Mouse (Mus musculus): ENCODE data around the gene Fam222b. TPM values are rescaled to one million over a fixed set of nuclear protein-coding genes. Genes with fewer than 3 reads are reported as not detected.

Fam222b gene
- total RNA-seq, 4 experiments from 2014 or later, result 24.6 to 27.7 (median 26.9) TPM

DNA sequence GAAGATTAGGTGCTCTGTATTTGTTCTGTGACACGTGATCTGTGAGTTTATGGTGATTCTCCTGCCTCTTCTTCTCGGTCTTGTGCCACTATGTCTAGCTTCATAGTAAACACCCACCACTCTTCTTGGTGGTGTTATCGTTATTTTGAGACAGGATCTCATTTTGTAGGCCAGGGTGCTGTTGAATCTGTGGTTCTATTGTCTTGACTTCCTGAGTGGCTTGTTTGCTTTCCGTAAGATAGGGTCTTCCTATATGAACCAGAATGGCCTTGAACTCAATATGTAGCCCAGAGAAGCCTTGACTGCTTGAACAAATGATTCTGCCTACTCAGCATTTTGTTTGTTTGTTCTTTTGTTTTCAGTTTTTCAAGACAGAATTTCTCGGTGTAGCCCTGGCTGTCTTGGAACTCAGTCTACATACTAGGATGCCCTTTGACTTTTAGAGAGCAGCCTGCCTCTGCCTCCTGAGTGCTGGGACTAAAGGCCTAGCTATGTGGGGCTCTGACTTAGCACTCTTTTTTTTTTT is 6.6 kb upstream of the Fam222b start:
- DNase-seq (ENCODE audit: low spot score in 2 of 2), result no peak

GRCm38 (mm10) chr11:78094137-78094503 is 340 bp upstream of the Fam222b start:
- no peak for DNase-seq (ENCODE audit: low spot score in 2 of 2)

DNA sequence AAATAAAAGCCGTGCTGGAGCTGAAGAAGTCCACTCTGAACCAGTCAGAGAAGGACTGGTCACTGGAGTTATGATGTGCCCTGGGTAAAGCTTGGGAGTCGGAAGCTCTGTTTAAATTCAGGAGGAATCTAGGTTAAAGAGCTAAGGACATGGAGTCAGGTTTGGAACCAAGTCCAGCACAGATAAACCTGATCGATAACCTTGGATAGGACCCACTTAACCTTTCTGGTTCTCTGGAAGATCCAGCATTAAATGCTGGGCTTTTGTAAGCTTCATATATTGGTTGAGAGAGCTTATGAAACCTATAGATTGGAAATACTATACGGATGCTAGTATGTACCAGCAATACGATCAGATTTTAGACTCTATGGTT is 670 bp downstream of the Fam222b start:
- no peak for DNase-seq (ENCODE audit: low spot score in 2 of 2)

- DNase-seq (ENCODE audit: low spot score in 2 of 2), result no peak
Measured at GRCm38 (mm10) chr11:78097077-78097476, 2.6 kb downstream of the Fam222b start.

- DNase-seq (ENCODE audit: low spot score in 2 of 2), result no peak
Measured at GRCm38 (mm10) chr11:78100746-78101145, 6.3 kb downstream of the Fam222b start.

DNA sequence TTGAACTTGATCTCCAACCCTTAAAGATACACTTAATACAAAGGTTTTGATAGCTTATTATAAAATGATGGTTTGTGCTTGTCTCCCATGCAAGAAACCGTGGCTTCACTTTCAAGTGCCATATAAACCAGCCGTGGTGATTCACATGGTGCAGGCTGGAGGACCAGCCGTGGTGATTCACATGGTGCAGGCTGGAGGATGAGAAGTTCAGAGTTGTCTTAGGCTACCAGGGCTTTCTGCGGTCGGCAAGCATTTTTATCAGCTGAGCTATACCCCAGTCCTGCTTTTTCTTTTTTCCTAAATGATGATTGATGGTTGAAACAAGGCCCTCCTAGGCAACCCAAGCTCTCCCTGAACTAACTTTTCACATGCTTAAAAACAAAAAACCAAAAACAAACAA is 7.7 kb downstream of the Fam222b start:
- DNase-seq (ENCODE audit: low spot score in 2 of 2), result no peak

GRCm38 (mm10) chr11:78102958-78103747 is 8.7 kb downstream of the Fam222b start:
- DNase-seq (ENCODE audit: low spot score in 2 of 2), result no peak

DNA sequence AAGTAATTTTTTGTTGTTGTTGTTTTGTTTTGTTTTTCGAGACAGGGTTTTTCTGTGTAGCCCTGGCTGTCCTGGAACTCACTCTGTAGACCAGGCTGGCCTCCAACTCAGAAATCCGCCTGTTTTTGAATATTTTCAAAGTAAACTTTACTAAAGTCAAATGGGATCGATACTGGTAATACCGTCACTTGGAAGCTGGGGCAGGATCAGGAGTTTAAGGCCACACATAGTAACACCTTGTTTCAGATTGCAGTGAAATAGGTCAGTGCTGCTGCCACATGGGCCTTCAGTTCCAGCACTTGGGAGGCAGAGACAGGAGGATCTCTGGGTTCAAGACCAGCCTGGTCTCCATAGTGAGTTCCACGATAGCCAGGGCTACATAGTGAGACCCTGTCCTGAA is 10.0 kb downstream of the Fam222b start:
- DNase-seq (ENCODE audit: low spot score in 2 of 2), result no peak

DNA sequence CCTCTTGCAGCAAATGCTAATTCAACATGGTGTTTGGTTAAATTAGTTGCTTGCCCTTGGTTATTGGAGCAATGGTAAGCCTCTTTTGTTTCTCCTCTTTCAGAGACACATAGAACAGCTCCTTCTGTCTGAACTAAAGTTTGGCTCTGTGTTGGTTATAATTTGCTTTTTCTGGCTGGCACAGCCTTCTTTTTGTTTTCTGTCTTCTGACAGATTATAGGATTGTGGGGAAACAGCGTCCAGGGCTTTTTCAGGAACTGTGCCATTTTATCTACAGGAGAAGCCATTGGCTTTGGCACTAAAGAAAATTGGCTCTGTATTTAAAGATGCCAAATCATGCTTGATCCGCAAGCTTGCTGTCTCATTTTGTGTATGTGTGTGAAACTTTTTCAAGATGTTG is 19.2 kb downstream of the Fam222b start:
- DNase-seq (ENCODE audit: low spot score in 2 of 2), result no peak

- DNase-seq (ENCODE audit: low spot score in 2 of 2), result no peak
Measured at GRCm38 (mm10) chr11:78114676-78115366, 20.4 kb downstream of the Fam222b start.

DNA sequence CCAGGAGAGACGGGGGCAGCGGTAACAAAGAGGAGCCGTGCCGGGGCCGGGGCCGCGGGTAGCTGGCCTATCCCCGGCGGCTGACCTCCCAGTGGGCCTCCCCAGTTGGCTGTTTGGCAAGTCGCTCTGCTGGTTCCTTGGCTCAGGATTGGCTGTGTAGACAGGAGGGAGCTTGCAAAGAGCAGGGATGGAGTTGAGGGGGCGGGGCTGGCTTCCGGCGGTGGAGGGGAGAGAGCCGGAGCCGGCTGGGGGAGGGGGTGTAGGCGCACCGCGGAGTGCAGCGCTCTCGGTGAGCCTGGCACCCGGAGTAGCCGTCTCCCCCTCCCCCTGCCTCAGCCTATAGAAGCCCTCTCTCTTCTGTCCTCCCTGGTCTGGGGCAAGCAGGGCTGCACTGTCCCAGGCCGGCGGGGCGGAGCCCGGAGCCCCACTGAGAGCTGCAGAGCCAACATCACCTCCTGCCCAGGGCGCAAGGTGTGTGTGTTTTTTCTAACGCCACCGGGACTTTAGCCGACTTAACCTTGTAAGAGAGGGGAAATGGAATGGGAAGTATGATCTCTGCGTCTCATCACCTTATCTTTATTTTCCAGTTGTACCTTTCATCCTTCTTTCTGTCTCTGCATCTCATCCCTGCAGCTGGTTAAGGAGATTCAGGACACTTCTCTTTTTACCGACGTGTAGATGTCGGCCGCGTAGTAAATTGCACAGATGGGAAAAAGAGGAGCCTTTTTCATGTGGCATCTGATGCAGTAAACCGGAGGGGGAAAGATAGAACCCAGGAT is 21.1 kb downstream of the Fam222b start:
- DNase-seq (ENCODE audit: low spot score in 2 of 2), result peak; percentile 81 to 95

- no peak for DNase-seq (ENCODE audit: low spot score in 2 of 2)
Measured at GRCm38 (mm10) chr11:78116146-78116410, 21.6 kb downstream of the Fam222b start.

DNA sequence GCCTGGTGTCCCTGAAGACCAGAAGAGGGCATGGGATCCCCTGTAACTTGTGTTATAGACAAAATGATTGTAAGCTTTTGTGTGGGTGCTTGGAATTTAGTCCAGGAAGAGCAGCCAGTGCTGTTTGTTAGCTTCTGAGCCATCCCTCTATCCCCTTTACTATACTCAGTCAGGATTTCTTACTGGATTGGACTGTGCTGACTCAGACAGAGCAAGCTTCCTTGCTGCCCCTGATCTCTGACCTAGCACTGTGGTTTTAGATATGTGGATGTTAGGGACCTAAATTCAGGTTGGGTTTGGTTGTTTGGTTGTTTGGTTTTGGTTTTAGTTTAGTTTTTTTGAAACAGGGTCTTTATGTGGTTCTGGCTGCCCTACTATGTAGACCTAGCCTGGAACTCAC is 24.0 kb downstream of the Fam222b start:
- DNase-seq (ENCODE audit: low spot score in 2 of 2), result no peak

DNA sequence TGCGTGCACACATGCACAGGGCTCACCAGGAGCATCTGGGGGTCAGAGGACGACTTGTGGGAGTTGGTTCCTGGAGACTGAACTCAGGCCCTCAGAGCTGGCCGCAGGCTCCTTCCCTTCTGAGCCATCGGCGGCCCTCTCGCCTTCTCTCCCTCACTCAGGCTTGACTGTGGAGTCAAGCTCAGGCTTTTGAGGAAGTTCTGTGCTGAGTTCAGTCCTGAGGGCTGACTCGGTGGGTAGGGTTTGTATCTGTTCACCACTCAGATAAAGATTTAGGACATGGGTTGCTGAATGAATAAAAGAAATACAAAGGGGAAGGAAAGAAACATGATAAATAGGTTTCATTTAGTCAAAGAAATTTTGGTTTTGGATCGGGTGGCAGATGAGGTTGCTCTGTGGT is 25.4 kb downstream of the Fam222b start:
- no peak for DNase-seq (ENCODE audit: low spot score in 2 of 2)

DNA sequence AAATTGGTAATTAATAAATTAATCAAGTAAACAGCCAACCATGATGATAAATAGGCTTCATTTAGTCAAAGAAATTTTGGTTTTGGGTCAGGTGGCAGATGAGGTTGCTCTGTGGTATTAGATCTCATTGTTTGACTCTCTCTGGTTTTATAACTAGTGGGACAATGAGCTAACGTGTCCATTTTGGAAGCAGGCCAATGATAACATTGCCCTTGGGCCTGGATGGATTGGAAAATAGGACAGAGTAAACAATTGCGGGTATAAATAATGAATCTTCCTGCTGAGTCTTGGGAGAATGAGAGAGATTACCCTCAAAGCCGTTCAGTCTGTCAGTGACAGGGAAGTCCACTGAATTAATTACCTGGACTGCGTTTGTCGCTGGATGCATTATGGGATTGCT is 26.7 kb downstream of the Fam222b start:
- no peak for DNase-seq (ENCODE audit: low spot score in 2 of 2)

DNA sequence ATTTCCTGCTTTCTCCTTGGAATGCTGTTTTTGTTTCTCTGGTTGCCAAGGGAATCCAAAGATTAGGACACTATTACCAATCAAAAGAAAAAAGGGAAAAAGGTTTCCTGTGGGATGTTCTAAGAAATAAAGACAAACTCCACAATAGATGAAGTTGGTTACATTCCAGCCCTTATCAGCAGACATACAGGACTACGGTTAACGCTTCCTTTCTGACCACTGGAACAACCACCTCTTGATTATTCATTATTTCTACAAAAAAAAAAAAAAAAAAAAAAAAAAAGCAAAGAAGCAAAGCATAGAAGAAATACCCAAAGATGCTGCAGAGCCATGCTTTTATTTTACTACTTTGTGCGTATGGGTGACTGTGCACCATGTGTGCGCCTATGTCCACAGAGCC is 28.4 kb downstream of the Fam222b start:
- no peak for DNase-seq (ENCODE audit: low spot score in 2 of 2)

DNA sequence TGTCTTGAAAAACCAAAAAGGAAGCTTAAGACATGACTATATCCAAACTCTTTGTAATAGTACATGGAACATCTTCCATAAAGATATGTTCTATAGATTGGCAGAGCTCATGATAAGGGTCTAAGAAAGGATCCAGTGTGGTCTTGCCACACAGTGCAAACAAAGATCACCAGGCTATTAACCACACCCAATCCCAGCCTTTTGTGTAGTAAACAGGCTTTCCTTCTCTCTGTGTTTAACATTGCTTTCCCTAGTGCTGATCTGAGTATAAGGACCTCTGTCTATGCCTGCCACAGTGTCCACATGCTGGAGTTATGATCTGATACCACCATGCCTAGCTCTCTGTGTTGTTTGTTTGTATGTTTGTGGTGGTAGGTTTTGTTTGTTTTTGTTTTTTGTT is 29.3 kb downstream of the Fam222b start:
- no peak for DNase-seq (ENCODE audit: low spot score in 2 of 2)

DNA sequence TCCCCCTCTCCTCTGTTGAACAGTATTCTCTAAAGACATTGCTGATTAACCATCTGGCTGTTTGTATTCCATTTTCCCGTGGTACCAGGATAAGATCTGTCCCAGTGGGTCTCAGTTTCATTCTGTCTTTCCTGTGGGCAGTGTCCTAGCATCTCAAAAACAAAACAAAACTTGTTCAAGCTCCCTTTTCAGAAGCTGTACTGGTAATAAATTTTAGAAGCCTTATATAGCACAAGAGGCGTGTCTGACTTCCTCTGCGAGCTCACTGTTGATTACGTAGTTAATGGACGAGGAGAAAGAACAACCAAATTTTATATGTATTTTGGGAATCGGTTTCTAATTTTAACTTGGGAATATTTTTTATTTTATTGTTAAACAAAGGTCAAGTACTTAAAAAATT is 31.2 kb downstream of the Fam222b start:
- no peak for DNase-seq (ENCODE audit: low spot score in 2 of 2)

GRCm38 (mm10) chr11:78126739-78127138 is 32.3 kb downstream of the Fam222b start:
- no peak for DNase-seq (ENCODE audit: low spot score in 2 of 2)

DNA sequence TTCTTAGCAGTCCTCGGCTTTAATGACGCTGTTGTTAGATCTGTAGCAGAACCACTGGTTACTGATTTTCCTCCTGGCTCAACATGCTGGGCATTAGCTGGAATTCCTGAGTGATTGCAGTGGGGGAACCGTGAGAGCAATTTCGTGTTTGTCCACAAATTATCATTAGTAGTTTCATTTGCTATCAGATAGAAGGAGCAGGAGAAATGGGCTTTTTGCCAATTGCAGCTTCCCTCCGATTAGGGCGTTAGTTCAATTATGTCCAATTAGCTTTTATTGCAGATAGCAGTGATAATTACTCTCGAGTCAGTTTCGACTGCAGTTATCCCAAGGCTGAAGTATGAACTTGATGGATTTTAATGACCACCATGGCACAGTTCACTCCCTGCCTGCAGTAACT is 35.0 kb downstream of the Fam222b start:
- DNase-seq (ENCODE audit: low spot score in 2 of 2), result no peak

DNA sequence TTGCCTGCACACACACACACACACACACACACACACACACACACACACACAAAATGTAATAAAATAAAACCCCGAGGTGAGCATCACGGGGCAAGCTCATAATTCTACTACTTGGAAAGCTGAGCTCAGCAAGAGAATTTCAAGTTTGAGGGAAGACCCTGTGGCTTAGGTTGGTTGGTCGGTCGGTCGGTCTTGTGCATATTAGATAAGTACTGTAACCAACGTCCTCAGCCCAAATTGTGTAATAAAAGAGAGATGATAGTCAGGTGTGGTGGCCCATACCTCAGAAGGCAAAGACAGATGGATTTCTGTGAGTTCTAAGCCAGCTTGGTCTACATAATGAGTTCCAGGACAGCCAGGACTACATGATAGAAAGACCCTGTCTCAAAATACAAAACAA is 39.5 kb downstream of the Fam222b start:
- no peak for DNase-seq (ENCODE audit: low spot score in 2 of 2)

- no peak for DNase-seq (ENCODE audit: low spot score in 2 of 2)
Measured at GRCm38 (mm10) chr11:78134344-78134743, 39.9 kb downstream of the Fam222b start.

Data from left cerebral cortex, adult 8-10 months (tissue).